Mouse (Mus musculus) stomach, embryonic 15.5 days (tissue): ENCODE results near the gene Mmgt2. TPM values are rescaled to one million over a fixed set of nuclear protein-coding genes. Genes with fewer than 3 reads are reported as not detected.

ENCODE experiments used
- ATAC-seq: fragments of 200-750 bp; cut with Nextera tagmentation; 2 replicates; pipeline ENCODE4 v1.8.0; 2017; ENCODE audit warnings: low read depth, moderate number of reproducible peaks, moderate TSS enrichment; ENCODE audit not compliant: insufficient read depth, low FRiP score
- H3K27ac ChIP-seq: fragments of 300-500 bp; sonication (generic); 2 replicates; pipeline ENCODE4 v1.5.1; 2015; ENCODE audit warnings: mild to moderate bottlenecking, inconsistent platforms
- H3K27me3 ChIP-seq: fragments of 300-500 bp; sonication (generic); replicated peaks from 2 replicates; pipeline ENCODE4 v1.6.1; 2015; ENCODE audit warnings: inconsistent platforms
- H3K36me3 ChIP-seq: fragments of 300-500 bp; sonication (generic); 2 replicates; pipeline ENCODE4 v1.6.1; 2015; ENCODE audit warnings: inconsistent platforms
- H3K4me1 ChIP-seq: fragments of 300-500 bp; sonication (generic); 2 replicates; pipeline ENCODE4 v1.6.1; 2015; ENCODE audit warnings: inconsistent platforms
- H3K4me2 ChIP-seq: fragments of 300-500 bp; sonication (generic); 2 replicates; pipeline ENCODE4 v1.6.1; 2015; ENCODE audit warnings: mild to moderate bottlenecking, inconsistent platforms
- H3K4me3 ChIP-seq: fragments of 300-500 bp; sonication (generic); replicated peaks from 2 replicates; pipeline ENCODE4 v1.5.1; 2015; ENCODE audit warnings: inconsistent platforms
- H3K9ac ChIP-seq: fragments of 300-500 bp; sonication (generic); 2 replicates; pipeline ENCODE4 v1.6.1; 2015; ENCODE audit warnings: inconsistent platforms
- H3K9me3 ChIP-seq: fragments of 300-500 bp; sonication (generic); 2 replicates; pipeline ENCODE4 v1.6.1; 2016; ENCODE audit warnings: inconsistent platforms
- WGBS: fragments of 180-500 bp; shearing (Covaris S2); methylation state at CpG from one replicate; pipeline ENCODE4 v1.1.7; 2015; 5-methylcytosine and 5-hydroxymethylcytosine counted together
- polyA plus RNA-seq: library from polyadenylated mRNA; unstranded; fragments of >200 nt; fragmentation: Nextera tagmentation; extraction: Ambion mirVana; gene quantifications from 2 replicates; pipeline ENCODE4 v1.2.1, GENCODE M21; 2015

Gene Mmgt2
- polyA plus RNA-seq, 1 experiment from 2014 or later: 47.0 TPM

DNA sequence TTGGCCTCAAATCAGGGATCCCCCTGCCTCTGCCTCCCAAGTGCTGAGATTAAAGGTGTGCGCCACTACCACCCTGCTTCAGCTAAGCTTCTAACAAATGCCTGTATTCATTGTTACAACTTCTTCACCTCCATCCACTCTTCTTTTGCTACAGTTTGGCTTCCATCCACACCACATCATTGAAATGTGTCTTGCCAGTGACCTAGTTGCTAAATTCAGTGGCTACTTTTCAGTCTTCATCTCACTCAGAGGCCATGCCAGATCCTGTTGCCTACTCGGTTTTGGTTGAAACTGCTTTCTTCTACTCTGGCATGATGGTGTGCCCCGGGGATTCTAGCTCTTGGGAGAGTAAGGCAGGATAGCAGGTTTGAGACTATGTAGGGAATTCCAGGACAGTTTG, 3.1 kb downstream of the Mmgt2 start:
- H3K4me3 ChIP-seq: no peak overlapping the region
- no peaks in the 10 kb centered on the region for H3K27me3 ChIP-seq
- H3K9me3 ChIP-seq: no peaks in the 10 kb centered on the region
- ATAC-seq: no peak
- H3K36me3 ChIP-seq: no peaks in the 10 kb centered on the region
- H3K4me1 ChIP-seq: peaks cover 18% of the 10 kb centered on the region
- 95% methylated on average over 3 of the region's 3 CpGs for WGBS
- H3K4me2 ChIP-seq: no peak overlapping the region
- no peak overlapping the region for H3K27ac ChIP-seq
- H3K9ac ChIP-seq: no peak overlapping the region

DNA sequence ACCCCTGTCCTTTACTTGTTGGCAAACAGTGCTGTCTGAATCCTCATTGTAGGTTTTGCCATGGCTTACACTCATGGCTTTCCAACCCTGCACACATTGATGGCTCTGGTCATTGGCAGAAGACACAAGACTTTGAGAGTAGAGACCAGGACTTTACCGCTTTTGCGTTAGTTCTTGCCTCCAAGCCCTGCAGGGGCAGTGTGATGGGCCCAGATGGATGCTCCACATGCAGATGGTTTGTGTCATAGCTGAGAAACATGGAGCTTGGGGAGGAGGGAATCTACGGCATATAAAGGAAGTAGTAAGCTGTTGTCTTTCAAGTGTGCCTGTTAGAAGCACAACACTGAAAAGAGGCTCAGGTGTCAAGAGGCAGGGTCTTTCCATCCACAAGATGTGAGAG, 3.6 kb downstream of the Mmgt2 start:
- peaks cover 13% of the 10 kb centered on the region; the same call in 1 of the 2 replicates for H3K4me1 ChIP-seq
- no peak overlapping the region for H3K27ac ChIP-seq
- 80% methylated on average over 3 of the region's 3 CpGs for WGBS
- no peak for ATAC-seq
- no peak overlapping the region for H3K4me3 ChIP-seq
- H3K4me2 ChIP-seq: no peak overlapping the region
- H3K9me3 ChIP-seq: no peaks in the 10 kb centered on the region
- no peaks in the 10 kb centered on the region for H3K27me3 ChIP-seq
- H3K9ac ChIP-seq: no peak overlapping the region
- H3K36me3 ChIP-seq: no peaks in the 10 kb centered on the region

DNA sequence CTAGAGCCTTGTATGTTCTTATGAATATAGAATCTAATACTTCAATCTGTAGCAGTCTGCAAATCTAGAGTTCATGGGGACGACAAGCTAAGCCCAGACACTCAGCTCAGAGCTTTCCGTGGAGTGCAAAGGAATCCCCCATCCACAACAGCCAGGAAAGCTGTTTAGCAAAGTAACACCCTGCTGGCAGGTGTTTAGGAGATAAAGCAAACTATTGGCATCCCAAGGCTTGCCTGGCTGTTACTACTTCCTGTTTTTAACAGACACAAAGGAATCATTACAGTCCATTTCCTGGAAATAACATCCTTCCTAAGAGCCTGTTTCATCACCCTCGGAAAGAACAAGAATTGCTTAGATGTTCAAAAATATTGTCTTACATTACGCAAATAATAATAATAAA, 12.4 kb downstream of the Mmgt2 start:
- Histone ChIP-seq H3K9me3 (no peaks in the 10 kb centered on the region), H3K27me3 (no peaks in the 10 kb centered on the region), H3K4me3 (no peak overlapping the region), H3K4me2 (no peak overlapping the region), H3K27ac (no peak overlapping the region), H3K36me3 (no peaks in the 10 kb centered on the region), H3K4me1 (no peaks in the 10 kb centered on the region), H3K9ac (no peak overlapping the region)
- ATAC-seq: no peak
- WGBS: 53% methylated on average over 4 of the region's 4 CpGs

DNA sequence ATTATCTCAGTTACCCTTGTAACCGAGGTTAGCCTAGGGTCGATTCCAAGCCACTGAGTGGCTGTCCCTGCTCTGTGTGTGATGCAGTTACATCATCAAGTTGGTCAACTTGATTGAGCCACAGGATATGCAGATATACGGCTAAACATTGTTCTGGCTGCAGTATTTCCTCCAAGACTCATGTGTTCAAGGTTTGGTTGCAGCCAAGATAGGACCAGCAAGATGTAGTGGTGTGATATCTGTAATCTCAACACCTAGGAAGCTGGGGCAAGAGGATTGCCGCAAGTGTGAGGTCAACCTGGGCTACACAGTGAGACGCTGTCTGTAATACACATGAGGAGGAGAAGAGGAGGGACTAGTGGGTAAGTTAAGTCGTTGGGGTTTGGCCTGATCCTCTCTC, 15.8 kb downstream of the Mmgt2 start:
- Histone ChIP-seq H3K4me3 (no peak overlapping the region), H3K27me3 (no peaks in the 10 kb centered on the region), H3K4me1 (no peaks in the 10 kb centered on the region), H3K36me3 (0 out of 2 replicates have a peak, but pooled peaks cover 4% of the 10 kb centered on the region), H3K9ac (no peak overlapping the region), H3K27ac (no peak overlapping the region), H3K4me2 (no peak overlapping the region), H3K9me3 (no peaks in the 10 kb centered on the region)
- 84% methylated on average over 6 of the region's 6 CpGs for WGBS
- no peak for ATAC-seq

DNA sequence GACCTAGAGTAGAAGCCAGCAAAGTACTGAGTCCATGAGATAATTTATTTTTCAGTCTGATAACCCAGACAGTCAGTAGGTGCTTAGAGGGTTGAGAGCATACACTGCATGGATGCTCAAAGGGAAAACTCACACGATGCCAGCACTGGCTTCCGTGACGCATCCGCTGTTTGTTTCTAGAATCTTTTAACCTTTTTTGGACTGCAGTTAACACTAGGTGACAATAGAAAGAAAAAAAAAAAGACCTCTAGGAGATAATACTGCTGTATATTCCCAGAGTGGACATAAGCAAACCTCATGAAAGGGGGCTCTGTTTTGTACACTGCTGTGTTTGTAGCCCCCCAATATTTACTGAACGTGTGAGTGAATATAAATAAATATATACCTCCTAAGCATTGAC, 20.5 kb downstream of the Mmgt2 start:
- H3K27ac ChIP-seq: no peak overlapping the region
- no peaks in the 10 kb centered on the region for H3K9me3 ChIP-seq
- H3K4me3 ChIP-seq: no peak overlapping the region
- no peak for ATAC-seq
- H3K4me2 ChIP-seq: no peak overlapping the region
- WGBS: 87% methylated on average over 5 of the region's 5 CpGs
- H3K36me3 ChIP-seq: 0 out of 2 replicates have a peak, but pooled peaks cover 4% of the 10 kb centered on the region
- H3K4me1 ChIP-seq: no peaks in the 10 kb centered on the region
- no peak overlapping the region for H3K9ac ChIP-seq
- H3K27me3 ChIP-seq: no peaks in the 10 kb centered on the region

DNA sequence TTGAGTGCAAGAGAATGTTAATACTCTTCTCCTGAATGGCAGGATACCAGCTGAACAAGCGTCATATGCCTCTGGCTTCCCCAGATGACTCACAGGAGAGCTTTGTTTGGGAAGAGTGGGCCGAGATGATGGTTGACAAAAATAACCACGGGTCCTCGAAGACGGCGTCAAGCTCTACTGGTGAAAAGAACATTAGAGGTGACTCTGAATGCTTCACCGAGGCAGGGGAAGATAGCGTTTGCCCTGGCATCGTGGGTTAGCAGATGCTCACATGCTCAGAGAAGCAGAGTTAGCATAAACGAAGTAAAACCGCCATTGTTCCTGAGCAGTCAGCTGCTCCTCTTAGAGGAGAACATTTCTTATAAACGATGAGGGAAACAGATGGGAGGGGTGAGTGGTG, 21.0 kb downstream of the Mmgt2 start:
- WGBS: 59% methylated on average over 12 of the region's 12 CpGs
- no peak for ATAC-seq
- Histone ChIP-seq H3K4me3 (no peak overlapping the region), H3K36me3 (0 out of 2 replicates have a peak, but pooled peaks cover 4% of the 10 kb centered on the region), H3K9ac (no peak overlapping the region), H3K27ac (no peak overlapping the region), H3K4me1 (no peaks in the 10 kb centered on the region), H3K4me2 (no peak overlapping the region), H3K9me3 (no peaks in the 10 kb centered on the region), H3K27me3 (no peaks in the 10 kb centered on the region)

DNA sequence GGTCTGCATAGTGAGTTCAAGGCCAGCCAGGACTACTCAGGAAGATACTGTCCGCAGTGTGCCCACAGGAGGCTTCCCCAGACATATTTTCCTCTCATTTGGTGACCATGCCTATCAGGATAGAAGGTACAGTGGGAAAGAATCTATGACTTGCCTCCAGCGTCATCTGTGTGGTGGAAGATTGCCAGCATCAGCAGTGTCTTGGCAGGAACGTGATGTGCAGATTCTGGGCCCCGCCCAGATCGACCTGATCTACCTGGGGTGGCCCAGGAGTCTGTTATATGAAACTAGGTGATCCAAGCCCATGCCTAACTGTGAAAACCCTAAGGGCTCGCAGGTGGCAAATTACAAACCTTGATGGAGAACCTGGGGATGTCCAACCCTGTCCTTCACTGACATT, 21.5 kb downstream of the Mmgt2 start:
- no peak for ATAC-seq
- H3K9me3 ChIP-seq: no peaks in the 10 kb centered on the region

DNA sequence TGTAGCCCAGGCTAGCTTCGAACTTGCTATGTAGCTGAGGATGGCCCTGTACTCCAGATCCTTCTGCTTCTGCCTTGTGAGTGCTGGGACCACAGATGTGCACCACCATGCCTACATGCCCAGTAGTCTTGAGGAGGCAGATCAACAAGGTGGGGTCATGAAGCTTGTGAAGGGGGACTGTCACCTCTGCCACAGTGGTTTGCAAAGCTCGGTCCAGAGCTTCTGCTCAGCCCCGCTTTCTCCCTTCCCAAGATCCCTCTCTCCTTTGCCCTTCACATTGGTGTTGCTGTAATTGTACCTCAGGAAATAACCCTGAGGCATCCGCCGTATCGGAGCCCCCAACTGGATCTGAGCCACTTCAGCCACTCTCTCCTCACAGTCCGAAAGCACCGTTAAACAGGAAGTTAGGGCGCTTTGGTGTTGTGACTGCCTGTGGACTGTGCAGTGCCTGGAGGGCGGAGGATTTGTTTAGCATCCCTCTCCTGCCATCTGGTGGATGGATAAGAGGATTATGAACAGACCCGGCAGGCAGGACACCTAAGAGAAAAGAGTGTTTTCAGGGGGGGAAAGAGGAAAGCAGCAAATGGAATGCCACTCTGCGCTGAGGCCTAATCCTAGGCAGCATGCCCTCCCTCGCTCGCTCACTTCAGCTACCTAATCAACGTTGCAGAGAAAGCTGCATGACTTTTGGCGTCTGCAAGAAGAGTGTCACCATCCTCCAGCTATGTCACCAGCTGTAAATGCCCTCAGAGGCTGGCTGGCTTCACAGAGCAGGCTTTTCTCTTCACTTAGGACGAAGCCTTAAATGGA, 27.2 kb downstream of the Mmgt2 start:
- no peaks in the 10 kb centered on the region for H3K36me3 ChIP-seq
- no peak overlapping the region for H3K27ac ChIP-seq
- peak overlapping the region; percentile 29; the same call in 1 of the 2 replicates for H3K9ac ChIP-seq
- H3K27me3 ChIP-seq: no peaks in the 10 kb centered on the region
- 20% methylated on average over 17 of the region's 17 CpGs for WGBS
- peak overlapping the region; percentile 28 for H3K4me3 ChIP-seq
- H3K4me1 ChIP-seq: peaks cover 2% of the 10 kb centered on the region; the same call in 1 of the 2 replicates
- peak; percentile 88 for ATAC-seq
- H3K9me3 ChIP-seq: no peaks in the 10 kb centered on the region
- peak overlapping the region; percentile 58 for H3K4me2 ChIP-seq

More for the DNA sequence above, 21.5 kb downstream of the Mmgt2 start:
- 79% methylated on average over 6 of the region's 6 CpGs for WGBS
- H3K9ac ChIP-seq: no peak overlapping the region
- H3K27me3 ChIP-seq: no peaks in the 10 kb centered on the region
- 0 out of 2 replicates have a peak, but pooled peaks cover 4% of the 10 kb centered on the region for H3K36me3 ChIP-seq
- no peak overlapping the region for H3K27ac ChIP-seq
- no peak overlapping the region for H3K4me3 ChIP-seq
- H3K4me2 ChIP-seq: no peak overlapping the region
- no peaks in the 10 kb centered on the region for H3K4me1 ChIP-seq

DNA sequence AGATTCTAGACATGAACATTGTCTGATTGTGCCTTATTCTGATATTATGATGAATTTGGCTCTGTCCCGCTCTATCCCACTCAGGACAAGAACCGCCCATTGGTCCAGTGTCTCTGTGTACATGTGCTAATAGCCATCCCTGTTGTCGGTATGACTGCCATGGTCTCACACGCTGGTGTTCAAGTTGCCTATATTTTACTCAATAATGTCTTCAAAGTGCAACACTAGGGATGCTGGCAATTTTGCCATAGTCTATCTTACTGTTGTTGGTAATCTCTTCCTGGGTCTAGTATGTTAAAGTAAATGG, 27.8 kb downstream of the Mmgt2 start:
- Histone ChIP-seq H3K36me3 (no peaks in the 10 kb centered on the region), H3K9ac (no peak overlapping the region), H3K4me2 (no peak overlapping the region), H3K27ac (no peak overlapping the region), H3K27me3 (no peaks in the 10 kb centered on the region), H3K4me1 (peaks cover 2% of the 10 kb centered on the region; the same call in 1 of the 2 replicates), H3K9me3 (no peaks in the 10 kb centered on the region), H3K4me3 (no peak overlapping the region)
- ATAC-seq: no peak
- 88% methylated on average over 4 of the region's 4 CpGs for WGBS

DNA sequence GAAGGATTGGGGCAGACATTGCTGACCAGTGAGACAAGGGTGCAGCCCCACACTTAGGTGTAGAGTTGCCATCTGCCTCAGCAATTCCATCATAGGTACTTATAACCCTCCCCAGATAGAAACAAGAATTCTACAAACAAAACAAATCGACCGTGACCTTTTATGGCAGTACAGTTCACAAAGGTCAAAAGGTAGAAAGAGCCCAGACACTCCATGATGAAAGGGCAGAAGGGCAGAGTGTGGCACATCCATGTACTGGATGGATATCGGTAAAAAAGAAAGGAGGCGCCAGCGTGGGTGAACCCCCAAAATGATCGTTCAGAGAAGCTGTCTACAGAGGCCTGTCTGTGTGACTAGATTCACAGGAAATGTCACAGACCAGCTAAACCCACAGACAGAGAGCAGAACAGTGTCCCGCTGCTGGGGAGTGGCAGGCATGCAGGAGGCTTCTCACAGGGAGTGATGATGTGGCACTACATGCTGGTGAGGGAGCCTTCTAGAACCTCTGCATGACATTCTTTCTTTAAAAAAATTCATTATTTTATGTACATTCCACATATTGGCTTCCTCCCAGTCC, 30.4 kb downstream of the Mmgt2 start:
- Histone ChIP-seq H3K27ac (no peak overlapping the region), H3K4me1 (peaks cover 2% of the 10 kb centered on the region; the same call in 1 of the 2 replicates), H3K9me3 (no peaks in the 10 kb centered on the region), H3K9ac (no peak overlapping the region), H3K27me3 (no peaks in the 10 kb centered on the region), H3K36me3 (no peaks in the 10 kb centered on the region), H3K4me2 (no peak overlapping the region), H3K4me3 (no peak overlapping the region)
- WGBS: 73% methylated on average over 7 of the region's 7 CpGs
- ATAC-seq: no peak

DNA sequence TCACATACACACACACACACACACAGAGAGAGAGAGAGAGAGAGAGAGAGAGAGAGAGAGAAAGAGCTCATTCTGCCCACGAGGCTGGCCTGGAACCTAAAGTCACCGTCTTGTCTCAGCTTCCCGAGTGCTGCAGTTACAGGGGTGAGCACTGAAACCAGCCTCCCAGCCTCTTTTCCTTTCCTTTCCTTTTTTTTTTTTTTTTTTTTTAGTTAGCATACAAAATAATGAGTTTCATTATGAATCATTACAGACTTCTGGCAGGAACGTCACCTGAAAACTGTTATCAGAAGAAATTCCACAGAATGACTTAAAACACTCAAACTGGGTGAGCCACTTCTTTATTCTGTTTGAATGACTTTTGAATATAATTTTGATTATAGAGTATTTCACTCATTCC, 31.5 kb downstream of the Mmgt2 start:
- Histone ChIP-seq H3K4me2 (no peak overlapping the region), H3K9ac (no peak overlapping the region), H3K36me3 (no peaks in the 10 kb centered on the region), H3K9me3 (no peaks in the 10 kb centered on the region), H3K4me1 (peaks cover 2% of the 10 kb centered on the region; the same call in 1 of the 2 replicates), H3K27ac (no peak overlapping the region), H3K4me3 (no peak overlapping the region), H3K27me3 (no peaks in the 10 kb centered on the region)
- WGBS: 64% methylated on average over 4 of the region's 4 CpGs
- ATAC-seq: no peak

DNA sequence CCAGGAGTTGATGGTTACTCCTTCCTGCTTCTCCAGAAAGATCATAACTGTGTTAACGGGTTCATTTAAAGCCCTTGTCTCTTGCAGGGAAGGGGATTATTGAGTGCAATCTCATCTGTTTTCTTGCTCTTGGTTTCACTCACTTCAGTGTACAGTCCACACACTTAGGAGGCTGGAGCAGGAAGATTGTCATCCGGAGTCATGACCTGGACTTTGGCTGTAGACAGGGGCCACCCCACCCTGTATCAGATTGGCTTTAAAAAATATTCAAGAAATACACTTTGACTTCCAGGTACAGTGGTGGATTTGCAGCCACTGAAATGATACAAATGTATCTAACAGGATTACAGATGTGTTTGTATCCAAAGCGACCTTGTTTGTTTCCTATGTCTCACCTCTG, 43.1 kb downstream of the Mmgt2 start:
- Histone ChIP-seq H3K4me3 (no peak overlapping the region), H3K27me3 (no peaks in the 10 kb centered on the region), H3K4me2 (no peak overlapping the region), H3K9ac (no peak overlapping the region), H3K36me3 (no peaks in the 10 kb centered on the region), H3K27ac (no peak overlapping the region), H3K9me3 (no peaks in the 10 kb centered on the region), H3K4me1 (no peaks in the 10 kb centered on the region)
- ATAC-seq: no peak
- 86% methylated on average over 3 of the region's 3 CpGs for WGBS
